ENCODE assay signal across 11 mouse cellular contexts in the genomic region with DNA sequence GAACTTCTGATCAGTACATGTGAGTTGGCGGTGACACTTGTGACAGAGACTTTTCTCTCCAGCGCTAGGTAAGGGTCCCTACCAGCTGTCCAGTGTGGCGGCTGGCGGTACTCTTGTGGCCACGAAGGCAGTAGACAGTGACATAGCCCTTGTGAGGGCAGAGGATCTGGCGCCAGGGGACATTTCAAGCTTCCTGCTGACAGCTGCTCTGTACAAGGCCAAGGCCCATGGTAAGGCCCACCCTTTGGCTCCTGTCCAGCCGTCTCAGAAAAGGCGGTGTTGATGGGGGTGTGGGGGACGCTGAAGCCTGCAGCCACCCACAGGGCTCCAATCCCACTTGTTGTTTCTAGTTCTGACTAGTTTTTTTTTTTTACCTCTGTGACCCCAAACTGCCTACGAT. TPM values are rescaled to one million over a fixed set of nuclear protein-coding genes. Genes with fewer than 3 reads are reported as not detected.
DNase-seq lines count a peak whose midpoint lies in the region; ATAC-seq and TF ChIP-seq lines count a peak whose summit lies in the region.
"Had no signal": no experiment of that assay in that cellular context is flagged by ENCODE, and none has a peak within 500 bp of the region (broad histone marks: within the 10 kb centered on the region; RNA-seq: fewer than 3 reads in every experiment).

No protein-coding gene starts in this region.

- H3K9me3 ChIP-seq in heart, embryonic 15.5 days (replicated peaks), result no peaks in the 10 kb centered on the region
- no peaks in the 10 kb centered on the region for H3K9me3 ChIP-seq in limb, embryonic 13.5 days
- no peaks in the 10 kb centered on the region for H3K9me3 ChIP-seq in limb, embryonic 10.5 days (replicated peaks)
- no peaks in the 10 kb centered on the region for H3K9me3 ChIP-seq in limb, embryonic 14.5 days (ENCODE audit: control insufficient read depth, low read length)

- no peak for TF ChIP-seq POLR2A in limb, embryonic 14.5 days (IDR thresholded peaks at IDR 0.05; ENCODE audit: borderline replicate concordance, extremely low read depth, insufficient read depth, insufficient read length)

- no peak overlapping the region for H3K4me3 ChIP-seq in heart, embryonic 15.5 days
- H3K4me3 ChIP-seq in limb, embryonic 13.5 days, result no peak overlapping the region
- no peak overlapping the region for H3K4me3 ChIP-seq in limb, embryonic 10.5 days
- no peak overlapping the region for H3K4me3 ChIP-seq in limb, embryonic 14.5 days (replicated peaks; ENCODE audit: low read length)

- no peaks in the 10 kb centered on the region for H3K36me3 ChIP-seq in heart, embryonic 15.5 days
- no peaks in the 10 kb centered on the region for H3K36me3 ChIP-seq in limb, embryonic 13.5 days
- H3K36me3 ChIP-seq in limb, embryonic 10.5 days, result no peaks in the 10 kb centered on the region
- no peaks in the 10 kb centered on the region for H3K36me3 ChIP-seq in limb, embryonic 14.5 days (ENCODE audit: control insufficient read depth, insufficient read depth, low read length)

- peaks cover 53% of the 10 kb centered on the region for H3K27me3 ChIP-seq in heart, embryonic 15.5 days
- H3K27me3 ChIP-seq in limb, embryonic 13.5 days, result 0 out of 2 replicates have a peak, but pooled peaks cover 4% of the 10 kb centered on the region
- H3K27me3 ChIP-seq in limb, embryonic 10.5 days (ENCODE audit: low read depth, poor library complexity, severe bottlenecking), result peaks cover 37% of the 10 kb centered on the region; the same call in 1 of the 2 replicates
- no peaks in the 10 kb centered on the region for H3K27me3 ChIP-seq in limb, embryonic 14.5 days (ENCODE audit: control insufficient read depth, insufficient read depth, low read length)

- no peak overlapping the region for H3K27ac ChIP-seq in heart, embryonic 15.5 days
- H3K27ac ChIP-seq in limb, embryonic 13.5 days, result no peak overlapping the region
- no peak overlapping the region for H3K27ac ChIP-seq in limb, embryonic 10.5 days
- no peak overlapping the region for H3K27ac ChIP-seq in limb, embryonic 14.5 days (replicated peaks; ENCODE audit: low read depth, low read length)

- H3K9ac ChIP-seq in heart, embryonic 15.5 days, result no peak overlapping the region
- H3K9ac ChIP-seq in limb, embryonic 13.5 days, result no peak overlapping the region
- H3K9ac ChIP-seq in limb, embryonic 14.5 days (ENCODE audit: low read depth, low read length, severe bottlenecking), result no peak overlapping the region

- WGBS in heart, embryonic 15.5 days, result 39% methylated on average over 10 of the region's 10 CpGs
- 70% methylated on average over 10 of the region's 10 CpGs for WGBS in limb, embryonic 13.5 days
- WGBS in limb, embryonic 10.5 days, result 88% methylated on average over 10 of the region's 10 CpGs
- WGBS in limb, embryonic 14.5 days, result 74% methylated on average over 10 of the region's 10 CpGs

- H3K4me2 ChIP-seq in heart, embryonic 15.5 days, result no peak overlapping the region
- H3K4me2 ChIP-seq in limb, embryonic 13.5 days (replicated peaks), result no peak overlapping the region
- H3K4me2 ChIP-seq in limb, embryonic 14.5 days (replicated peaks; ENCODE audit: low read depth, low read length, severe bottlenecking), result no peak overlapping the region

- DNase-seq in heart, adult 8-10 months (ENCODE audit: low spot score), result no peak
- DNase-seq in limb, embryonic 10.5 days (ENCODE audit: low spot score), result no peak
- DNase-seq in adrenal gland, postnatal 14 days, result peak; percentile 83
- DNase-seq in limb, embryonic 14.5 days (ENCODE audit: low spot score), result peak; percentile 60
- no peak for DNase-seq in right cerebral cortex, postnatal 14 days
- DNase-seq in urinary bladder, postnatal 36 days (ENCODE audit: low spot score in 2 of 2), result no peak

- ATAC-seq in heart, embryonic 15.5 days (replicated peaks; ENCODE audit: insufficient number of reproducible peaks, insufficient read depth, low FRiP score, low read depth), result 0 out of 2 replicates have a peak, but pooled peaks have one; percentile 33
- peak; percentile 38; the same call in 1 of the 2 replicates for ATAC-seq in limb, embryonic 13.5 days (ENCODE audit: low FRiP score, low read depth)
- peak; percentile 42 for ATAC-seq in limb, embryonic 14.5 days (ENCODE audit: low FRiP score, low read depth)
- ATAC-seq: intestine, postnatal 0 days had no signal

- peaks cover 10% of the 10 kb centered on the region for H3K4me1 ChIP-seq in heart, embryonic 15.5 days (replicated peaks)
- no peaks in the 10 kb centered on the region for H3K4me1 ChIP-seq in limb, embryonic 13.5 days
- H3K4me1 ChIP-seq in limb, embryonic 10.5 days, result peaks cover 5% of the 10 kb centered on the region
- H3K4me1 ChIP-seq in limb, embryonic 14.5 days (ENCODE audit: control insufficient read depth, insufficient read depth, low read length), result no peaks in the 10 kb centered on the region

RNA-seq across cellular contexts. Expression of a gene that starts 42.9 kb away (rescaled TPM):
- 0.05 TPM in 1 of 2 replicates, not detected in the other for polyA plus RNA-seq in heart, embryonic 15.5 days (2015; fragmentation: Nextera tagmentation; extraction: Ambion mirVana)
- total RNA-seq in heart, adult 8-10 months (2022), result under 1 TPM; 0.03 to 0.06 (median 0.06) TPM
- 0.43 and 0.56 TPM in 2 replicates for polyA plus RNA-seq in limb, embryonic 13.5 days (2015; fragmentation: Nextera tagmentation; extraction: Ambion mirVana)
- polyA plus RNA-seq in limb, embryonic 10.5 days (2016; fragmentation: Nextera tagmentation; extraction: Ambion mirVana), result 0.01 TPM in 1 of 2 replicates, not detected in the other
- 0.04 TPM in 1 of 2 replicates, not detected in the other for total RNA-seq in adrenal gland, postnatal 14 days (2021)
- polyA plus RNA-seq in limb, embryonic 14.5 days (2012; rRNA removed), result 2.3 and 3.3 TPM in 2 replicates
- polyA plus RNA-seq in limb, embryonic 14.5 days (2014; fragmentation: Nextera tagmentation; extraction: Ambion mirVana), result 0.63 and 0.79 TPM in 2 replicates
- total RNA-seq: megakaryocyte, adult 5-6 weeks had no signal
- polyA plus RNA-seq: intestine, postnatal 0 days; neural tube, embryonic 14.5 days had no signal

RNA-seq across cellular contexts. Expression of a gene that starts 45.4 kb away (rescaled TPM):
- 2.1 and 2.6 TPM in 2 replicates for polyA plus RNA-seq in heart, embryonic 15.5 days (2015; fragmentation: Nextera tagmentation; extraction: Ambion mirVana)
- total RNA-seq in heart, adult 8-10 months (2022), result 1 to 10 TPM; 3.8 to 6.9 (median 5.6) TPM
- polyA plus RNA-seq in limb, embryonic 13.5 days (2015; fragmentation: Nextera tagmentation; extraction: Ambion mirVana), result 0.84 and 1.5 TPM in 2 replicates
- 5.2 and 5.9 TPM in 2 replicates for polyA plus RNA-seq in limb, embryonic 10.5 days (2016; fragmentation: Nextera tagmentation; extraction: Ambion mirVana)
- total RNA-seq in adrenal gland, postnatal 14 days (2021), result 2.7 and 4.7 TPM in 2 replicates
- 0.18 and 0.19 TPM in 2 replicates for polyA plus RNA-seq in limb, embryonic 14.5 days (2012; rRNA removed)
- 0.12 and 0.18 TPM in 2 replicates for polyA plus RNA-seq in limb, embryonic 14.5 days (2014; fragmentation: Nextera tagmentation; extraction: Ambion mirVana)

Comparison
In these comparisons a context has a peak if more than half of its experiments do, and no peak if none do; other contexts are left out.
1. DNase-seq: peak in adrenal gland, postnatal 14 days (single experiment) and limb, embryonic 14.5 days (single experiment); none in heart, adult 8-10 months (single experiment), limb, embryonic 10.5 days (single experiment), right cerebral cortex, postnatal 14 days (single experiment) and urinary bladder, postnatal 36 days (0 of 2).
2. Peak in every context shown above with its lines, with median percentiles within 50 percentile points of each other: ATAC-seq.